Mouse (Mus musculus): ENCODE measurements around the gene Xxylt1. TPM values are rescaled to one million over a fixed set of nuclear protein-coding genes. Genes with fewer than 3 reads are reported as not detected.

Gene Xxylt1
- polyA plus RNA-seq, 1 experiment = 15.3 TPM

DNA sequence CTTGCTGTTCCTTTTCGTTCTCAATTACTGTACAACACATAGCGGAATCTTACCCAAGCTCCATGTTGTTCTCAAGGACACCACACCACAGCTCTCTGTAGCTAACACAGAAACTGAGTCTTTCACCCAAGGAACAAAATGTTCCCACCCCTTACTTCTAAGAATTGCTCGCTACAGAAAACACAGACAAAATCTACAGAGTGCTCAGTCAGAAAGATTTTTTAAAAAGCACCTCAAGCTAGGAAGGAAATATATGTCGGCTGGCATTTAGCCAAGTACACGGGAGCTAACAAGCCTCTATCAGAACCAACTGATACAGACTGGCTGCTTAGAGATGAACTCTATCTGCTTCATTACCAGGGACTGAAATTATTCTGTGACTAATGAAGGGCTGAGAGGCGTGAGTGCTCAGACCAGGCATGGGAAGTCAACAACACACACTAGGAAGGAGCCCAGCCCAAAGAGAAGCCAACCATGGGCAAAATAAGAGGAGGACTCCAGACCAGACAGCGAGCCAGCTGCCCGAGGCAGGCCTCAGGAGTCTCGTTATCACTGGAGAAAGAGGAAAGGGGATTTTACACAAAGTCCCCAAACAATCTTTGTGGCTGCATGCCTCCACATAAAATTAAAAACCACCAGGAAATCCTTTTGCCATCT, 41.3 kb downstream of the Xxylt1 start:
- peak; percentile 41 for DNase-seq (ENCODE audit: low read depth)
- TF ChIP-seq POLR2A (IDR thresholded peaks at IDR 0.05; ENCODE audit: borderline replicate concordance, extremely low read depth, insufficient read depth, insufficient read length, poor library complexity, severe bottlenecking) (no peak), CTCF (IDR thresholded peaks at IDR 0.05; ENCODE audit: borderline replicate concordance, extremely low read depth, insufficient read depth, insufficient read length) (no peak)

DNA sequence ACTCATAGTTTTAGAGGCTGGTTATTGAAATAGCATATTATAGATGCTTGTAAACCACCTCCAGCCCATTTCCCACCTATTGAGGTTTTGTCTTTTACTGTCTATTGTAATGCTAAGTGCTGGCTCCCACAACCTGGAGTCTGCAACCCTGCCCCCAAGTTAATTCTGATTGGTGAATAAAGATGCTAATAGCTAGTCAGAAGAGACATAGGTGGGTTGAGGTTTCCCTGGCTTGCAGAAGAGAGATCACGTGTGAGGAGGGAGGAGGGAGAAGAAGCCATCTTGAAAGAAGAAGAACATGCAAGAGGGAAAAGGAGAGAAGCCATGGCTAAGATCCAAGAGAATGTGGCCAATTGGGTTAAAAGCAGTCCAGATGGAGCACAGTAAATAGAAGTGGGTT, 43.8 kb downstream of the Xxylt1 start:
- TF ChIP-seq CTCF (IDR thresholded peaks at IDR 0.05; ENCODE audit: borderline replicate concordance, extremely low read depth, insufficient read depth, insufficient read length) = no peak
- TF ChIP-seq POLR2A (IDR thresholded peaks at IDR 0.05; ENCODE audit: borderline replicate concordance, extremely low read depth, insufficient read depth, insufficient read length, poor library complexity, severe bottlenecking) = no peak
- peak; percentile 43 for DNase-seq (ENCODE audit: low read depth)

GRCm38 (mm10) chr16:31035651-31036245, 45.5 kb downstream of the Xxylt1 start:
- TF ChIP-seq POLR2A (IDR thresholded peaks at IDR 0.05; ENCODE audit: borderline replicate concordance, extremely low read depth, insufficient read depth, insufficient read length, poor library complexity, severe bottlenecking) (no peak), CTCF (IDR thresholded peaks at IDR 0.05; ENCODE audit: borderline replicate concordance, extremely low read depth, insufficient read depth, insufficient read length) (no peak)
- peak; percentile 77 for DNase-seq (ENCODE audit: low read depth)

- no peak for DNase-seq (ENCODE audit: low read depth)
- no peak for TF ChIP-seq POLR2A (IDR thresholded peaks at IDR 0.05; ENCODE audit: borderline replicate concordance, extremely low read depth, insufficient read depth, insufficient read length, poor library complexity, severe bottlenecking)
- TF ChIP-seq CTCF (IDR thresholded peaks at IDR 0.05; ENCODE audit: borderline replicate concordance, extremely low read depth, insufficient read depth, insufficient read length) = no peak
Observed at GRCm38 (mm10) chr16:31035235-31035634, 46.0 kb downstream of the Xxylt1 start.

- TF ChIP-seq POLR2A (IDR thresholded peaks at IDR 0.05; ENCODE audit: borderline replicate concordance, extremely low read depth, insufficient read depth, insufficient read length, poor library complexity, severe bottlenecking) (no peak), CTCF (IDR thresholded peaks at IDR 0.05; ENCODE audit: borderline replicate concordance, extremely low read depth, insufficient read depth, insufficient read length) (no peak)
- peak; percentile 55 for DNase-seq (ENCODE audit: low read depth)
Observed at GRCm38 (mm10) chr16:31034051-31034450, 47.2 kb downstream of the Xxylt1 start.

- no peak for DNase-seq (ENCODE audit: low read depth)
- TF ChIP-seq CTCF (IDR thresholded peaks at IDR 0.05; ENCODE audit: borderline replicate concordance, extremely low read depth, insufficient read depth, insufficient read length) = no peak
- no peak for TF ChIP-seq POLR2A (IDR thresholded peaks at IDR 0.05; ENCODE audit: borderline replicate concordance, extremely low read depth, insufficient read depth, insufficient read length, poor library complexity, severe bottlenecking)
Observed at GRCm38 (mm10) chr16:31029739-31030485, 51.3 kb downstream of the Xxylt1 start.

GRCm38 (mm10) chr16:31027675-31028074, 53.6 kb downstream of the Xxylt1 start:
- TF ChIP-seq POLR2A (IDR thresholded peaks at IDR 0.05; ENCODE audit: borderline replicate concordance, extremely low read depth, insufficient read depth, insufficient read length, poor library complexity, severe bottlenecking) (no peak), CTCF (IDR thresholded peaks at IDR 0.05; ENCODE audit: borderline replicate concordance, extremely low read depth, insufficient read depth, insufficient read length) (no peak)
- DNase-seq (ENCODE audit: low read depth) = no peak

DNA sequence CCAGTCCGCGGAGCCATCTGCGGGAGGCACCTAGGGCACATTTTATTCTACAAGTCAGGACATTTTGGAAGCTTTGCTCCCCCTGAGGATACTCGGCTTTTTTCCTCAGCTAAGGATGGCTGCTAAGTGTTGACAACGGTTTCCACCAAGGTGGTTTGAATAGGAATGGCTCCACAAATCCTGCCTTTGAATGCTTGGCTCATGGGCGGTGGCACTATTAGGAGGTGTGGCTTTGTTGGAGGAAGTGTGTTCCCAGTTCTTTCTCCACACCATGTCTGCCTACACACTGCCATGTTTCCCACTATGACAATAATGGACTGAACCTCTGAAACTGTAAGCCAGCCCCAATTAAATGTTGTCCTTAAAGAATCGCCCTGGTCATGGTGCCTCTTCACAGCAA, 55.7 kb downstream of the Xxylt1 start:
- DNase-seq (ENCODE audit: low read depth) = no peak
- TF ChIP-seq POLR2A (IDR thresholded peaks at IDR 0.05; ENCODE audit: borderline replicate concordance, extremely low read depth, insufficient read depth, insufficient read length, poor library complexity, severe bottlenecking) (no peak), CTCF (IDR thresholded peaks at IDR 0.05; ENCODE audit: borderline replicate concordance, extremely low read depth, insufficient read depth, insufficient read length) (no peak)

DNA sequence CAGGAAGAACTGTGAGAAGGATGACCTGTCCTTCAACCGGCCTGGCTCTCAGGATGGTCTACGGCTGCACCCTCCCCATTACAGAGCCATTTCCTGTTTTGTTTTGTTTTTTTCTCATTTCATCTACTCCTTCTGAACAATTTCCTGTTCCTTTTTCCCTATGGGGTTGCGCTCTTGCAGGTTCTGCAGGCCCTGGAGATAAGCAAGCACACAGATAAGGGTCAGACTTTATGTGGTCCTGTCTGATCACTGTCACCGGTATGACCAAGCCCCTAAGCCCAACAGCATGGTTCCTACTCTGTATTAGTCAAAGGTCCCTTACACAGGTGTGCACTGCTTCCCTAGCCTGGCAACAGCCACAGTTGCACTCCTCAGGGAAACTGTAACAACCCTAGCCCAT, 56.2 kb downstream of the Xxylt1 start:
- DNase-seq (ENCODE audit: low read depth) = no peak
- TF ChIP-seq CTCF (IDR thresholded peaks at IDR 0.05; ENCODE audit: borderline replicate concordance, extremely low read depth, insufficient read depth, insufficient read length) (no peak), POLR2A (IDR thresholded peaks at IDR 0.05; ENCODE audit: borderline replicate concordance, extremely low read depth, insufficient read depth, insufficient read length, poor library complexity, severe bottlenecking) (no peak)

GRCm38 (mm10) chr16:31024221-31024620, 57.0 kb downstream of the Xxylt1 start:
- TF ChIP-seq CTCF (IDR thresholded peaks at IDR 0.05; ENCODE audit: borderline replicate concordance, extremely low read depth, insufficient read depth, insufficient read length) (no peak), POLR2A (IDR thresholded peaks at IDR 0.05; ENCODE audit: borderline replicate concordance, extremely low read depth, insufficient read depth, insufficient read length, poor library complexity, severe bottlenecking) (no peak)
- no peak for DNase-seq (ENCODE audit: low read depth)

DNA sequence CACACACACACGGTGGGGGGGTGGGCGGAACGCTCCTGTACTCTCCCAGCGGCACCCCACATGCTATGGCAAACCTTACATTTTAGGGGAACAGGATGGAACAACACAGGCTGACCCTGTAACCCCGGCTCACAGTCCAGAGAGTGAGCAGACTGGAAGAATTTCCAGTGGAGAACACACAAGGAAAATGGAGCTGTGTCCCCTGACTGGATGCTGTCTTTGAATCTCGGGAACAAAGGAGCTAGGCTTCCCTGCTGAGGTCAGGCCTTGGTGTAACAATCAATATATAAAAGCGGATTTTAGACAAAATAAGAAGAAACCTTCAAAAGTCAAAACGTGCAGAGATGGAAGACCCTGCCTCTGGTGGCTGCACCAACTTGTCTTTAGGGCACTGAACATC, 57.4 kb downstream of the Xxylt1 start:
- peak; percentile 35 for DNase-seq (ENCODE audit: low read depth)
- TF ChIP-seq CTCF (IDR thresholded peaks at IDR 0.05; ENCODE audit: borderline replicate concordance, extremely low read depth, insufficient read depth, insufficient read length) (no peak), POLR2A (IDR thresholded peaks at IDR 0.05; ENCODE audit: borderline replicate concordance, extremely low read depth, insufficient read depth, insufficient read length, poor library complexity, severe bottlenecking) (no peak)
